Mouse (Mus musculus) inflammation-experienced regulatory T-cells, adult 16 weeks (primary cell): ENCODE results near the gene Shisa7. TPM values are rescaled to one million over a fixed set of nuclear protein-coding genes. Genes with fewer than 3 reads are reported as not detected.

Experiments
- polyA plus RNA-seq: library from polyadenylated mRNA; unstranded; fragments of 100-300 nt; shearing (Covaris generic); gene quantifications from one replicate; pipeline ENCODE4 v1.2.1, GENCODE M21; 2017

The Shisa7 gene
- polyA plus RNA-seq, result not detected

DNA sequence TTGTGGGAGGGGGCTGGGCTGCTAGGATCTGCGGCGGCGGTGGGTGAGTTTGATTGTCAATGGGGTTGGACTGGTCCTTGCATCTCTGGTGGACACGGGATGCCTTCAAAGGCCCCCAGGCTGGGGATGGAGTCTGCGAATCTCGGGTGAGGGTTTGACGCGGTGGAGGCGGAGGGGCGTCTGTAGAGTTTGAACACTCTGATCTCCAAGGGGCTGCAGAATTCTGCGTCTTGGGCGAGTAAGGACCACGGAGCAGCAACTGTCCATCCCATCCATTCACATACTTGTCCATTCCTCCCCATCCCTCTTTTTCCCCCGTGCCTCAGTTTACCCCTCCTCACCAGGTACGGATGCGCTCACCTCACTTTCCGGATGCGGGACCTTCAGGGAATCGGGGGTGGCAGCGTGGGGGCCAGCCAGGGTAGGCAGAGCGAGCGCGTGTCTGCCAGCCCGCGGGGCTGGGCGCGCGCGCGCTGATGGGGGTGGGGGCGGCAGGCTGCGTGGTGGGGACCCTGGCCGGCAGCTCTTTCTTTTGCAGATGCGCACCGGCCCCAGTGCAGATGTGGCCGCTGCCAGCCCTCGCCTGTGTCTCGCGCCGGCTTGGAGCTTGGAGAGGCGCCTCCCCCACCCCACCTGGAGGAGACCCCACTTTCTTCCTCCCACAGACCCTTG, at the start of gene Shisa7:
TSS of gene Shisa7 (minus strand) at position 452 of the 672 bp plus-strand sequence.

DNA sequence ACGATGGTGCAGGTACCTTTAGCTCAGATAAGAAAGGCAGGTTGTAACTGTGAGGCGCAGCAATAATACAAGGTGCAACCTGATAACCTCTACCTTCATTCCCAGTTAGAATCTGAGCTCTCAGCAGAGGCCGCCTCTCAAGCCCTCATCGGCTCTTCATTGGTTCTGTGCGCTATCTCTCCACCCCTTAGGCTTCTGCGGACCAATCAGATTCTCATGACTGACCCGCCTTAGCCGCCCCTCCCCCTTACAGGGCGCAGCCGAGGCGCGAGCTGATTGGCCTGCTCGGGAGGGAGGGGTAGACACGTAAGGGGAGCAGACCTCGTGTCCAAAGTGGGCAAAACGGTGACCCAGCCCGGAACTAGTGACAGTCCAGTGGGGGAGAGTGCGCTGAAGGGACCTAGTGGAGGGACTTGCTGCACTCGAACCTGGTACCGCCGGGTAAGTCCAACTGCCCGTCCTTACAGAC, 32.3 kb upstream of the Shisa7 start, which contains the start of gene Isoc2a:
TSS of gene Isoc2a (plus strand) at position 401 of the 469 bp plus-strand sequence.

DNA sequence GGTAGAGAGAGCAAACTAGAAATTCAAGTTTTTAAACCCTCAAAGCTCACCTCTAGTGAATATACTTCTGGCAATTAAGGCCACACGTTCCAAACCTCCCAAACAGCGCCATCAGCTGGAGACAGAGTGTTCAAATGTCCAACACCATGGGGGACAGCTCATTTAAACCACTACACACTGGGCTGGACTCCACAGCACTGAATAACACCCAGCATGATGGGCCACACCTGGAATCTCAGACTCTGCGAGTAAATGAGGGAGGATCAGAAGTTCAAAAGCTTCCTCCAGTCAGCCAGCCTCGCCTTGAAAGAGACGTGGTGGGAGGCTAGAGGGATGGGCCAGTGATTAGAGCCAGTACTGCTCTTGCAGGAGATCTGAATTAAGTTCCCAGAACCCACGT, 25.6 kb upstream of the Shisa7 start, which contains the start of gene Isoc2b:
TSS of gene Isoc2b (minus strand) at position 126 of the 400 bp plus-strand sequence.

DNA sequence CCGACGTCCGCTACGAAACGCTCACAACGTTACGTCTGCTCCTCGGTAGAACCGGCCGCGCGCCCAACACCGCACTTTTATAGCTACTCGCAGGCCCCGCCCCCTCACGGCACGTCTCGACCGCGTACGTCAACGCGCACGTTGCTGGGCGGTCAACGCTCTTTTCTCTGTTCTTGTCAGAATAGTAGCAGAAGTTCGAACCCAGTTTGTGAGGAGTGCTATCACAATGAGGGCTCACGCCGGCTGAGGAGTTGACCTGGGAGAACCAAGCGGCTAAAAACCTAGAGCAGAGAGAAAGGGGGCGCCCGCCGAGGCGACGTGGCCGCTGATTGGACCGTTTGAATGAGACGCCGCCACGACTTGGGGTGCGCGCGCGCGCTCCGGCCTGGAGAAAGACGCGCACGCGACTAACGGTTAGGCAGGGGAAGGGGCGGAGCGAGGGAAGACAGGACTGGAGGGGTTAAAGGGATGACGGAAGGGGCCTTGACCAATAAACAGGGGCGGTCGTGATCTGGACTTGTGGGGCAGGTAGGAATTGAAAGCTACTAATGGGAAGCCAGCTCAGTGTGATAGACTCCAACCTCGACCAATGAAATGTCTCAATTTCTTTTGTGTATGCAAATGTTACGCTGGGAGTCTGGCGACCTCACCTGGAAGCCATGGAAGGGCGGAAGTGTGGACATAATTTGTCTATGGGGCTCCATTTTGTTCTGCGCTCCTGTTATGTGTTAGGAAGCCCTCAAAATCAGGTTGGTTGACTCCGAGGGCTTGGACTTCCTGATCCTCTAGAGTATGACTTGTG, 32.0 kb downstream of the Shisa7 start, which contains the start of gene Ube2s:
TSS of gene Ube2s (minus strand) at position 288 of the 802 bp plus-strand sequence.

DNA sequence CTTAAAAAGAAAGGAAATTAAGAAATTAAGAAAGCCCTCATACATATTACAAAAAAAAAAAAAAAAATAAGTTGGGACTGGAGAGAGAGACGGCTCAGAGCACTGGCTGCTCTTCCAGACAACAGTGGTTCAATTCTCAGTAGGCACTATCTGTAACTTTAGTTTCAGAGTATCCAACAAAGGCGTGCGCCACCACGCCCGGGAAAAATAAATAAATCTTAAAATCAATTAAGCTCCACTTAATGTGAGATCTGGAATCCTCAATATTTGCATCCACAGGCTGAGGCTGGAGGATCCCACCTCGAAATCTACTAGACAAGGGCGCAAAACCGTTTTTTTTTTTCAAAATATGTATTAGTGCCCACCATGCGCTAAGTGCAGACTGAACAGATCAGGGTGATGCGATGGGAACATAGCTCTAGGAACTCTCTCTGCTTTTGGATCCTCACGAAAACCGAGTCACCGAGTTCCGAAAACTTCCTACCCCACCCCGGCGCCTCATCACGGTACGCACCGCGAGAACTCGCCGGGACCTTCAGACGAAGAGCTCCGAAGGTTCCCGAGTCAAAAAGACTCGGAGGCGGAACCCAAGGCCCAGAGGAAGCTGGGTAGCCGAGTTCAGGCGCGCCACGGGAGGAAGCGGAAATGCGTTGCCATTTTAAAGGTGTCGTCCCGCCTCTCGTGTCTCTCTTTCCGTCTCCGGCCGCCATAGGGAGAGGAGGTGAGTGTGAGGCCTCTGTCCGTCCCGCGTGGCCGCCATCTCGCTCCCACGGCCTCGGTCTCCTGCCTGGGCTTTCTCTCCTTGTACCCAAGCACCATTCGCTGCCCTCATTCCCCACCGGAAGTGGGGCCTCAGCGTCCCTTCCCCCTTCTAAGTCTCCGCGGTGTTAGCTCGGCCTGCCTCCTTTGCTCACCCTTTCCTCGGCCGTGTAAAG, 52.0 kb downstream of the Shisa7 start, which contains the start of gene Rpl28:
TSS of gene Rpl28 (plus strand) at position 597 of the 935 bp plus-strand sequence.

DNA sequence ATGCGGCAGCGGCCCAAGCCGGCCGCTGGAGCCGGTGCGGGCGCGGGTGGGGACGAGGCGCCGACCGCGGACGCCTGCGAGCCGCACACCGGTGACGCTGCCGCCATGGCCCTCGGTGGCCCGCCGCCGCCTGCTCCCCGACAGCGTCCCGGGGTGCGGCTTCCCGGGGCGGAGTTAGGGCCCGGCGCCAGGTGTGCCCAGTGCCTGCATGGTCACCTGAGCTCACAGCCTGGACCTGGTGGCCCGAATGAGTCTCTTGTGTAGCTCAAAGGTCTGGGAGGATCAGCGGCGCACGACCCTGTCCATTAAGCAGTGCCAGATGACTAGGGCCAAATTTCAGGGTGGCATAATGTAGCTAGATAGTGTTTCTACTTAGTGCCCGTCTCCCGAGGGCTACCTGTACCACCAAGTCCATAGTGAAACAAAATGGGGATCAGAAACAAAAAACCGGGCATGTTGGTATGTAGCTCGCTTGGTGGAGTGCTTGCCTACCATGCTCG, 55.0 kb downstream of the Shisa7 start, which contains the start of gene Tmem238:
TSS of gene Tmem238 (minus strand) at position 221 of the 500 bp plus-strand sequence.

DNA sequence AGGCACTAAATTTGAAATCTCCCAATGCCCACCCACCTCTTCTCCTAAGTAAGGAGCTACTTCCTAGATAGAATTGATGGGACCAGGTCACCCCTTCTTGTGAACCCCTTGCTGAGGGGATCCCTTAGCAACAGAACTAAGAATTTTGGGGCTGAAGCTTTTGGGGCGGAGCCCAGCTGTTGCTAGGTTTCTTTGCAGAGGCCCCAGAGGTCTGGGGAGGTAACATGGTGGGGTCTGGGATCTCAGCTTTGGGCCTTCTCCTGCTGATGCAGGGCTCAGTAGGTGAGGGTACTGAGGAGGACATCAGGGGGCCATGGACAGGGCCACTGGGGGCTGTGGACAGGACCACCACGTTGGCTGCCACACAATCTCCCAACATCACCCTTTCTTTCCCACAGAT, 61.7 kb downstream of the Shisa7 start, which contains the start of the genes Il11 and Tmem190:
TSS of gene Il11 (minus strand) at position 101 of the 400 bp plus-strand sequence.
TSS of gene Tmem190 (plus strand) at position 179 of the 400 bp plus-strand sequence.

Other genes with a start within 250 kb of the Shisa7 start
- gene Ptprh, start 240.7 kb downstream of the Shisa7 start, polyA plus RNA-seq, result not detected
- 4.2 TPM for gene Tmem86b, start 213.3 kb downstream of the Shisa7 start, polyA plus RNA-seq
- 33.7 TPM for gene Ppp6r1, start 185.7 kb downstream of the Shisa7 start, polyA plus RNA-seq
- 79.2 TPM for gene Hspbp1, start 159.6 kb downstream of the Shisa7 start, polyA plus RNA-seq
- gene Brsk1, start 154.1 kb downstream of the Shisa7 start, polyA plus RNA-seq, result 0.59 TPM
- gene Tmem150b, start 119.4 kb downstream of the Shisa7 start, polyA plus RNA-seq, result 0.13 TPM
- gene Kmt5c, start 104.6 kb downstream of the Shisa7 start, polyA plus RNA-seq, result 52.5 TPM
- gene Cox6b2, start 91.6 kb downstream of the Shisa7 start, polyA plus RNA-seq, result 3.0 TPM
- gene Fam71e2, start 73.4 kb downstream of the Shisa7 start, polyA plus RNA-seq, result not detected
- not detected for gene Il11, start 61.8 kb downstream of the Shisa7 start, polyA plus RNA-seq
- not detected for gene Tmem190, start 61.8 kb downstream of the Shisa7 start, polyA plus RNA-seq
- gene Tmem238, start 55.0 kb downstream of the Shisa7 start, polyA plus RNA-seq, result 0.45 TPM
- 275 TPM for gene Rpl28, start 51.8 kb downstream of the Shisa7 start, polyA plus RNA-seq
- gene Ube2s, start 32.1 kb downstream of the Shisa7 start, polyA plus RNA-seq, result 111 TPM
- 46.1 TPM for gene Isoc2b, start 25.6 kb upstream of the Shisa7 start, polyA plus RNA-seq
- gene Isoc2a, start 32.5 kb upstream of the Shisa7 start, polyA plus RNA-seq, result 0.68 TPM
- not detected for gene Gm36210, start 61.8 kb upstream of the Shisa7 start, polyA plus RNA-seq
- 0.94 TPM for gene Zfp628, start 70.5 kb upstream of the Shisa7 start, polyA plus RNA-seq
- gene Nat14, start 77.3 kb upstream of the Shisa7 start, polyA plus RNA-seq, result 1.9 TPM
- not detected for gene Ssc5d, start 81.1 kb upstream of the Shisa7 start, polyA plus RNA-seq
- 0.17 TPM for gene Sbk2, start 119.7 kb upstream of the Shisa7 start, polyA plus RNA-seq
- not detected for gene Sbk3, start 126.5 kb upstream of the Shisa7 start, polyA plus RNA-seq
- gene Zfp579, start 151.5 kb upstream of the Shisa7 start, polyA plus RNA-seq, result 17.6 TPM
- 36.2 TPM for gene Zfp524, start 169.7 kb upstream of the Shisa7 start, polyA plus RNA-seq
- gene Fiz1, start 170.0 kb upstream of the Shisa7 start, polyA plus RNA-seq, result 45.0 TPM
- gene Gm44973, start 170.8 kb upstream of the Shisa7 start, polyA plus RNA-seq, result 10.5 TPM
- 12.2 TPM for gene Zfp865, start 175.7 kb upstream of the Shisa7 start, polyA plus RNA-seq
- gene Ccdc106, start 175.9 kb upstream of the Shisa7 start, polyA plus RNA-seq, result not detected
- gene 4632433K11Rik, start 189.4 kb upstream of the Shisa7 start, polyA plus RNA-seq, result not detected
- 4.6 TPM for gene Zfp784, start 193.8 kb upstream of the Shisa7 start, polyA plus RNA-seq
- gene Zfp580, start 206.8 kb upstream of the Shisa7 start, polyA plus RNA-seq, result 2.0 TPM
- gene U2af2, start 217.4 kb upstream of the Shisa7 start, polyA plus RNA-seq, result 109 TPM
- gene Epn1, start 235.5 kb upstream of the Shisa7 start, polyA plus RNA-seq, result 12.8 TPM